Mouse (Mus musculus) thymus, postnatal 36 days (tissue): ENCODE data around the gene Ctsj.
"Not testable (repeated sequence)": the region's sequence is repeated elsewhere in the genome, so short reads cannot be mapped to it uniquely, and the experiment has no call there.

Experiments
- DNase-seq, 2 experiments: peaks; one replicate each; pipeline ENCODE4 v3.0.0; 2022; ENCODE audit warnings: mixed read lengths in 2 of 2

Gene Ctsj

DNA sequence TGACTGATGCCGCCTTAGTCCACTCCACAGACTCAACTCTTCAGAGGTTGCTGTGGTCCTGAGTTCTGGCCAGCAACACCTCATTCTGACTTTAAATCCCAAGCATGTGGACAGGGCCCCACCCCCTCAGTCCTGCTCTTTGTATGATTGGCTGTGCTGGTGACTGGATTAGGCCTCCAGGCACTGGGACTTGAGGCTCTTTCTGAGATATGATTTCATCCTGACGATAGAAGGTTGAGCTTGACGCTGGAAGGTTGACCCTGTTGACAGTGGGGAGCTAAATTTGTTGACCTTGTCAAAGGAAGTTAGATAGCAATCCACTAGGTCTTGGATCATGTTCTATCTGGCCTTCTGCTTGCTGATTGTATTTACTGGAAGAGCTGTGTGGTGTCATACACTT is at the start of gene Ctsj:
Gene Ctsj (minus strand): TSS at position 101 of the 400 bp plus-strand sequence.
- no peak for DNase-seq

GRCm38 (mm10) chr13:61040531-61040930 is 34.8 kb upstream of the Ctsj start, which contains the start of gene Ctsq:
TSS of gene Ctsq (minus strand) at chr13:61040631.
- no peak for DNase-seq

DNA sequence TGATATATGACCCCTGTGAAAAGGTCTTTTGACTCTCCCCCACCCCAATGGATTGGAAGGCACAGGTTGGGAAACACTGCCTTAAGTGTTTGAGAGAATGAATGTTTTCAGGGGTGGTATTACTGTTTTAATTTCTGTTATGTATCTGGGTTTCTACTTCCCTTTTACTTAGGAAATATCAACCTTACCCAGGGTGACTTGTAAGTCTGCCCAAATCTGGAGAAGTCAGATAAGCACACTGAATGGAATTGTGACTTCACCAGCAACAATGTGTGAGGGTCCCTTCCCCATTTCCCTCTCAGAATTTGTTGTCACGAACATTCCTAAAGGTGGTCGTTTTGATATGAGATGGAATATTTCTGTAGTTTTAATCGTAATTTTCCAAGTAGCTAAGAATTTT is 17.0 kb upstream of the Ctsj start:
- no peak for DNase-seq

GRCm38 (mm10) chr13:61021844-61022243 is 16.1 kb upstream of the Ctsj start:
- no peak for DNase-seq

DNA sequence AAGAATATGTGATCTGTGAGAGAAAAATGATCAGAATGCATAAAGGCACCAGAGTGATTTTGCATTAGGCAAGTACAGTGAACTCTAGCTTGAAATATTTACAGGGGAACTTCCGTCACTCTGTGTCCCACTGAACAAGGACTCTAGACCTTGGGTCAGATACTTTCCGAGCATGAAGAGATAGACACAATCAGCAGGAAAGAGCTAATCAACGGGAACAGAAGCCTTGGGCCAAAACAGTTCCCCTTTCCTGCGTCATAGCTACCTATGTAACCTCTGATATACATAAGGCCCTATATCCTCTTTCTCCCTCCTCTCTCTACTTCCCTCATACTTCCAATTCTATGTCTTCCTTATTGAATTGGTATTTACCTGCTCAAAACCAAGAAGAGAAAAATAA is 4.4 kb upstream of the Ctsj start:
- DNase-seq: no peak

DNA sequence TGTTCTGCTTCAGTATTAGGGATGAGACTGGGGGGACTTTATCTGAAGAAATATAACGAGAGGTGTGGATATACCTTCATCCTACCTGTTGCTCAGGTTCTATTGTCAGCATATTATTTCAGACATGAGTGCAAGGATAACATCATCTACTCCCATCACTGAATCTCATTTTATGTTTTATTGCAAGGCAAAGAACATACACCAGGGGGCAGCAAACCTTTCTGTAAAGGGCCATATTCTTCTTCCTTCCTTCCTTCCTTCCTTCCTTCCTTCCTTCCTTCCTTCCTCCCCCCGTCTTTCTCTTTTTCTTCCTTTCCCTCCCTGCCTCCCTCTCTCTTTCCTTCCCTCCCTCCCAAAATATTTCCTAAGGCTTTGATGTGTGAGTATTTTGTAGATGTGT is 8.2 kb downstream of the Ctsj start:
- no peak for DNase-seq

DNA sequence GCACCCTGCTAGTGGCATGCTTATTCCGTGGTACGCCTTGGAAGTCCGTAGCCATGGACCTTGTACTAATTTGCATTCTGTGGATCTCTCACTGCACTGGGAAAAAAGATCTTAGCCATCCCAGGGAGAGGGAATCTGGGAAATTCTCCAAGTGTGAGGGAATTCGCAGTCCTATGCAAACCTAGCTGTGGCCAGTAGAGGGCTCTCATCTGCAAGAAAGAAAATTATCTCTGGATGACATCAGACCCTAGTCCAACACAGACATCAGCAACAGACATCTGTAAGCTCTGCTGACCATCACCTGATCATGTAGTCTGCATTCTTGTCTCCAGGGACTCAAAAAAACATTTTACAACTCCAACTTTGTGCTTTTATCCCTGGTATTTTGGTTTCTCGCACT is 18.8 kb downstream of the Ctsj start:
- DNase-seq: not testable (repeated sequence)

DNA sequence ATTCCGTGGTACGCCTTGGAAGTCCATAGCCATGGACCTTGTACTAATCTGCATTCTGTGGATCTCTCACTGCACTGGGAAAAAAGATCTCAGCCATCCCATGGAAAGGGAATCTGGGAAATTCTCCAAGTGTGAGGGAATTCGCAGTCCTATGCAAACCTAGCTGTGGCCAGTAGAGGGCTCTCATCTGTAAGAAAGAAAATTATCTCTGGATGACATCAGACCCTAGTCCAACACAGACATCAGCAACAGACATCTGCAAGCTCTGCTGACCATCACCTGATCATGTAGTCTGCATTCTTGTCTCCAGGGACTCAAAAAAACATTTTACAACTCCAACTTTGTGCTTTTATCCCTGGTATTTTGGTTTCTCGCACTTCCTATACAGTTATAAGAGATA is 33.4 kb downstream of the Ctsj start:
- DNase-seq: not testable (repeated sequence)

- DNase-seq: not testable (repeated sequence)
These were observed 41.8 kb downstream of the Ctsj start for GRCm38 (mm10) chr13:60963985-60964384.

- no peak for DNase-seq
These were observed 44.1 kb downstream of the Ctsj start for GRCm38 (mm10) chr13:60961706-60962105.
